Mouse (Mus musculus): ENCODE data around the gene Wrap53.

The Wrap53 gene

GRCm38 (mm10) chr11:69603516-69603915, 23.5 kb upstream of the Wrap53 start:
- no peak for DNase-seq (ENCODE audit: extremely low spot score, low read depth, low spot score)

GRCm38 (mm10) chr11:69601768-69602167, 21.7 kb upstream of the Wrap53 start:
- no peak for DNase-seq (ENCODE audit: extremely low spot score, low read depth, low spot score)

- DNase-seq (ENCODE audit: extremely low spot score, low read depth, low spot score) = no peak
Observed at GRCm38 (mm10) chr11:69600098-69600497, 20.0 kb upstream of the Wrap53 start.

GRCm38 (mm10) chr11:69599436-69599835, 19.4 kb upstream of the Wrap53 start:
- DNase-seq (ENCODE audit: extremely low spot score, low read depth, low spot score) = no peak

- no peak for DNase-seq (ENCODE audit: extremely low spot score, low read depth, low spot score)
Observed at GRCm38 (mm10) chr11:69594853-69595252, 14.8 kb upstream of the Wrap53 start.

GRCm38 (mm10) chr11:69592799-69593198, 12.7 kb upstream of the Wrap53 start:
- DNase-seq (ENCODE audit: extremely low spot score, low read depth, low spot score) = no peak

GRCm38 (mm10) chr11:69591899-69592637, 12.0 kb upstream of the Wrap53 start:
- DNase-seq (ENCODE audit: extremely low spot score, low read depth, low spot score) = no peak

GRCm38 (mm10) chr11:69591424-69591823, 11.4 kb upstream of the Wrap53 start:
- DNase-seq (ENCODE audit: extremely low spot score, low read depth, low spot score) = no peak

- no peak for DNase-seq (ENCODE audit: extremely low spot score, low read depth, low spot score)
Observed at GRCm38 (mm10) chr11:69590622-69591021, 10.6 kb upstream of the Wrap53 start.

- no peak for DNase-seq (ENCODE audit: extremely low spot score, low read depth, low spot score)
Observed at GRCm38 (mm10) chr11:69589207-69589834, 9.3 kb upstream of the Wrap53 start.

GRCm38 (mm10) chr11:69585718-69586325, 5.8 kb upstream of the Wrap53 start:
- no peak for DNase-seq (ENCODE audit: extremely low spot score, low read depth, low spot score)

- no peak for DNase-seq (ENCODE audit: extremely low spot score, low read depth, low spot score)
Observed at GRCm38 (mm10) chr11:69584937-69585336, 4.9 kb upstream of the Wrap53 start.

- no peak for DNase-seq (ENCODE audit: extremely low spot score, low read depth, low spot score)
Observed at GRCm38 (mm10) chr11:69584008-69584407, 4.0 kb upstream of the Wrap53 start.

- no peak for DNase-seq (ENCODE audit: extremely low spot score, low read depth, low spot score)
Observed at GRCm38 (mm10) chr11:69582230-69582805, 2.3 kb upstream of the Wrap53 start.

- no peak for DNase-seq (ENCODE audit: extremely low spot score, low read depth, low spot score)
Observed at GRCm38 (mm10) chr11:69581814-69582213, 1.8 kb upstream of the Wrap53 start.

GRCm38 (mm10) chr11:69581147-69581688, 1.2 kb upstream of the Wrap53 start:
- peak; percentile 89 for DNase-seq (ENCODE audit: extremely low spot score, low read depth, low spot score)

- no peak for DNase-seq (ENCODE audit: extremely low spot score, low read depth, low spot score)
Observed at GRCm38 (mm10) chr11:69580572-69581146, 604 bp upstream of the Wrap53 start.

- peak; percentile 99 for DNase-seq (ENCODE audit: extremely low spot score, low read depth, low spot score)
Observed at GRCm38 (mm10) chr11:69579128-69580017, 682 bp downstream of the Wrap53 start.

GRCm38 (mm10) chr11:69578301-69578700, 1.8 kb downstream of the Wrap53 start:
- DNase-seq (ENCODE audit: extremely low spot score, low read depth, low spot score) = no peak

- no peak for DNase-seq (ENCODE audit: extremely low spot score, low read depth, low spot score)
Observed at GRCm38 (mm10) chr11:69576307-69576706, 3.7 kb downstream of the Wrap53 start.

All from hindlimb bud, embryonic 11.5 days (tissue).